Mouse (Mus musculus): ENCODE measurements at regions not wholly inside any gene's neighbourhood (a gene's known extent, or its start where the extent isn't known, plus 50 kb on each side); places are given as distances from the start of the nearest gene placed in this dataset.

GRCm38 (mm10) chr1:189107156-189107555, 99.5 kb upstream of the Kctd3 start:
- TF ChIP-seq CTCF (IDR thresholded peaks at IDR 0.05; ENCODE audit: insufficient read depth, low read depth, low read length) = no peak
- TF ChIP-seq POLR2A (IDR thresholded peaks at IDR 0.05; ENCODE audit: insufficient read depth, low read depth, low read length) = no peak
